Mouse (Mus musculus) embryonic fibroblast, embryonic 13.5 days (primary cell): ENCODE data around the gene Nacc2.

Source experiments
- CTCF ChIP-seq: IDR thresholded peaks from 2 replicates; pipeline ENCODE4 v1.5.1; 2011; ENCODE audit warnings: mild to moderate bottlenecking, control low read depth, low read length, moderate library complexity, borderline replicate concordance; ENCODE audit not compliant: insufficient read depth
- POLR2A ChIP-seq: IDR thresholded peaks from 2 replicates; pipeline ENCODE4 v1.6.1; 2011; ENCODE audit warnings: low read depth, mild to moderate bottlenecking, control low read depth, low read length, moderate library complexity

- TF ChIP-seq CTCF (no peak), POLR2A (no peak)
Measured at GRCm38 (mm10) chr2:26086505-26086904, 36.5 kb downstream of the Nacc2 start.
